Mouse (Mus musculus) heart, postnatal 0 days (tissue): ENCODE results near the gene Higd2a.

Experiments
- CTCF ChIP-seq: IDR thresholded peaks from 2 replicates; pipeline ENCODE4 v1.5.1; 2016; ENCODE audit warnings: antibody characterized with exemption, control low read depth, low read depth
- EP300 ChIP-seq: IDR thresholded peaks from 2 replicates; pipeline ENCODE4 v1.6.1; 2016; ENCODE audit warnings: antibody characterized with exemption, low read depth

DNA sequence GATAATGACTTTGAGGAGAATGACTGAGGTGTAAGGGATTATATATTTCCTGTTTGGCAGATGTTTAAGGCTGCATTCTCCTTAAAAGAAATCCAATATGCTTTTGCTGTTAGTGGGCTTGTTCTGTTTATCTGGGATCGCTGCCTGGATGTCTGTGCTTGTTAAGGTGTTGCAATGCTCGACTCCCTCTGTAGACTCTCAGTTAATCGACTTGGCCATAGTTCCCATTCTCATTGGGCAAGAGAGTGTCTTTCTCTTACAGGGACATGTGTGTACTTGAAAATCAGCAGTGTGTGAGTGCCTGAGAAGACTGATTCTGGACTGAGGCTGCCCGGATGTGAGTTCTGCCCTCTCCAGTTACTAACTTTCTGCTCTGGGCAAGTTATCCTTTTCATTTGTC, 39.1 kb downstream of the Higd2a start:
- no peak for TF ChIP-seq CTCF
- TF ChIP-seq EP300: no peak
